Mouse (Mus musculus) liver, embryonic 15.5 days (tissue): ENCODE measurements around the gene Gm45213. TPM values are rescaled to one million over a fixed set of nuclear protein-coding genes. Genes with fewer than 3 reads are reported as not detected.

ENCODE experiments used
- ATAC-seq: fragments of 200-750 bp; cut with Nextera tagmentation; 2 replicates; pipeline ENCODE4 v1.8.0; 2017; ENCODE audit warnings: moderate number of reproducible peaks, mild to moderate bottlenecking, moderate library complexity; ENCODE audit not compliant: insufficient read depth
- H3K27ac ChIP-seq: fragments of 300-500 bp; sonication (generic); replicated peaks from 2 replicates; pipeline ENCODE4 v1.5.1; 2015; ENCODE audit warnings: mild to moderate bottlenecking, inconsistent platforms
- H3K27me3 ChIP-seq: fragments of 300-500 bp; sonication (generic); 2 replicates; pipeline ENCODE4 v1.6.1; 2015; ENCODE audit warnings: mild to moderate bottlenecking, inconsistent platforms
- H3K36me3 ChIP-seq: fragments of 300-500 bp; sonication (generic); replicated peaks from 2 replicates; pipeline ENCODE4 v1.6.1; 2015; ENCODE audit warnings: moderate library complexity, mild to moderate bottlenecking, inconsistent platforms
- H3K4me1 ChIP-seq: fragments of 300-500 bp; sonication (generic); replicated peaks from 2 replicates; pipeline ENCODE4 v1.6.1; 2015; ENCODE audit warnings: inconsistent platforms
- H3K4me2 ChIP-seq: fragments of 300-500 bp; sonication (generic); 2 replicates; pipeline ENCODE4 v1.6.1; 2015; ENCODE audit warnings: moderate library complexity, mild to moderate bottlenecking, inconsistent platforms
- H3K4me3 ChIP-seq: fragments of 300-500 bp; sonication (generic); replicated peaks from 2 replicates; pipeline ENCODE4 v1.5.1; 2015; ENCODE audit warnings: mild to moderate bottlenecking, inconsistent platforms
- H3K9ac ChIP-seq: fragments of 300-500 bp; sonication (generic); 2 replicates; pipeline ENCODE4 v1.6.1; 2015; ENCODE audit warnings: moderate library complexity, mild to moderate bottlenecking, inconsistent platforms
- H3K9me3 ChIP-seq: fragments of 300-500 bp; sonication (generic); replicated peaks from 2 replicates; pipeline ENCODE4 v1.6.1; 2016; ENCODE audit warnings: inconsistent platforms
- WGBS: fragments of 180-500 bp; shearing (Covaris S2); methylation state at CpG from one replicate; pipeline ENCODE4 v1.1.7; 2015; ENCODE audit warnings: mixed read lengths; ENCODE audit not compliant: insufficient replicate concordance; 5-methylcytosine and 5-hydroxymethylcytosine counted together
- polyA plus RNA-seq: library from polyadenylated mRNA; unstranded; fragments of >200 nt; fragmentation: Nextera tagmentation; extraction: Ambion mirVana; gene quantifications from 2 replicates; pipeline ENCODE4 v1.2.1, GENCODE M21; 2015

Gm45213 gene
- polyA plus RNA-seq, 1 experiment from 2014 or later, result not detected

DNA sequence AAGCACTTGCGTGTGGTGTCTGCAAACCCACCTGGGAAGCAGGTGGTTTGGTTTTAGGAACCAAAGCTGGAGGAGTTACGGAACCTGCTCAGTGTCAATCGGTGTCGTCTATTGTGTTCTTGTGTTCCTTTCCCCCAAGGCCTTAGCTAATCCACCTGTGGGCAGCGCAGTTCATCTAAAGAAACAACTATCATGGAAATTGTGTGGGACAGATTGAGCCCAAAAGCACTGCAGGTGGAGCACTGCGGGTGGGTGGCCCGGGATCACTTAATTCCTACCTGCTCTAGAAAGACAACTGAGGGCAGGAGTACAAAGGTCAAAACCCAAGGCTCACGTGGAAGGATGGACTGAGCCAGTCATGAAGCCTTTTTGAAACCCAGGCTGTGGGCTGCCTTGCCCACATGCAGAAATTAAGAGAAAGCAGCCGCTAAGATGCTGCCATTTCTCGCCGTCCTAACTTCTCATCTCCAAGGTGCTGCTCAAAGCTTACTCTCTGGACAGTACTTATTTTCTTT is 47.3 kb downstream of the Gm45213 start:
- H3K36me3 ChIP-seq, result peaks cover 56% of the 10 kb centered on the region
- 81% methylated on average over 11 of the region's 11 CpGs for WGBS

DNA sequence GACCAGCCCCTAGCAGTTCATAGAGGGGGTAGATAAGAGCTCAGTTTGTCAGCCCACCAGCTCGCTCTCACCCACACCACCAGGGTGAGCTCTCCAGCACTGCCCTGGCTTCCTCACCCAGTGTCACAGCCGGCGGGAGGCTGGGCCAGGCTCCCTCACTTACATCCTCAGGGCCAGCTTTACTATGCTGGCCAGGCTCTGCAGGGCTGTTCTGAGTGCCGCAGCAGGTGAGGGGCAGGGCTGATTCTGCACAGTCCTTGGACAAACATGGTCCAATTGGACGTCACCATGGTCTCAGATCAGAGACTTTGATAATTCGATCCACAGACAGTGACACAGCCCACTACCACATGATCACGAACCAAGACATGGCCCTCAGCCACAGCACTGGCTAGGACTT is 48.2 kb downstream of the Gm45213 start:
- Histone ChIP-seq H3K4me3 (no peak overlapping the region), H3K36me3 (peaks cover 48% of the 10 kb centered on the region), H3K9me3 (no peaks in the 10 kb centered on the region), H3K27ac (no peak overlapping the region), H3K27me3 (no peaks in the 10 kb centered on the region), H3K4me1 (no peaks in the 10 kb centered on the region), H3K9ac (no peak overlapping the region), H3K4me2 (no peak overlapping the region)
- ATAC-seq, result no peak
- WGBS, result 66% methylated on average over 7 of the region's 7 CpGs

More for the DNA sequence above, 47.3 kb downstream of the Gm45213 start:
- ATAC-seq, result no peak
- no peak overlapping the region for H3K4me3 ChIP-seq
- no peak overlapping the region for H3K27ac ChIP-seq
- H3K27me3 ChIP-seq, result no peaks in the 10 kb centered on the region
- H3K4me1 ChIP-seq, result no peaks in the 10 kb centered on the region
- H3K9ac ChIP-seq, result no peak overlapping the region
- no peak overlapping the region for H3K4me2 ChIP-seq
- no peaks in the 10 kb centered on the region for H3K9me3 ChIP-seq

DNA sequence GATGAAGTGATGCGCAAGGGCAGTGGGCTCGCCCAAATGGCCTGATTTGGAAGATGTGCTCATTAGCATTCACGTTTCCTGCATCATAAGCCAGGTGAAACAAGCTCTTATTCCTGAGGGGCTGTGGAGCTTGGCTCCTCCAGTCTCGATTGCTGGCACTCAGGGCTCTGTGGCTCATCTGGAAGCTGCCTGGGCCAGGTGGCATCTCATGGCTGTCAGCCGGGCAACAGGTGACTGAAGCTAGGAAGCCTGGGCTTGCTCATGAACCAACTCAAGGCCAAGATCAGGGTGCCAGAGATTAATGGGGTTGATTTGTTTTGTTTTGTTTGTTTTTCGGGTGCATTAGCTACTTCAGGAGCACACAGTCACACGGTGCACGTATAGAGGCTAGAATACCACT is 49.3 kb downstream of the Gm45213 start:
- no peaks in the 10 kb centered on the region for H3K27me3 ChIP-seq
- peaks cover 37% of the 10 kb centered on the region for H3K36me3 ChIP-seq
- H3K4me3 ChIP-seq, result no peak overlapping the region
- ATAC-seq, result no peak
- H3K9ac ChIP-seq, result no peak overlapping the region
- no peaks in the 10 kb centered on the region for H3K4me1 ChIP-seq
- H3K4me2 ChIP-seq, result no peak overlapping the region
- no peak overlapping the region for H3K27ac ChIP-seq
- WGBS, result 67% methylated on average over 8 of the region's 8 CpGs
- no peaks in the 10 kb centered on the region for H3K9me3 ChIP-seq

DNA sequence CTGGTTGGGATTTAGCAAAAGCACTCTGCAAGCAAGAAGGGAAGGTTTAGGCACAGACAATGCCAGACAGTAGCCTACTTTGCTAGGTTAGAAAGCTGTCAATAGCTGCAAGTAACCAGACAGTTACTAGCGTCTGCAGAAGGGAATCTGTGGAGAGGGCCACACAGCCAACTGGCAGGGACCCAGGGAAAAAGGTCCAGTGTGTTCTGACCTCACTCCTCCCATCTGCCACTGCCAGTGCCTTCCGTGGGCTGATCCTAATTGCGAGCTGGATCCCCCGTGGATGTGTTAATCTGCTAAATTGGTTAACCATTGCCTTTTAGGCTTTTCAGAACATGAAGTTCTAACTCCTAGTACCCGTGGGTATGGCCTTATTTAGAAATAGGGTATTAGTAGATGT is 50.7 kb downstream of the Gm45213 start:
- Histone ChIP-seq H3K27ac (no peak overlapping the region), H3K4me3 (no peak overlapping the region), H3K4me1 (no peaks in the 10 kb centered on the region), H3K27me3 (no peaks in the 10 kb centered on the region), H3K9me3 (no peaks in the 10 kb centered on the region), H3K36me3 (peaks cover 24% of the 10 kb centered on the region), H3K9ac (no peak overlapping the region), H3K4me2 (no peak overlapping the region)
- WGBS, result 60% methylated on average over 5 of the region's 5 CpGs
- ATAC-seq, result no peak

DNA sequence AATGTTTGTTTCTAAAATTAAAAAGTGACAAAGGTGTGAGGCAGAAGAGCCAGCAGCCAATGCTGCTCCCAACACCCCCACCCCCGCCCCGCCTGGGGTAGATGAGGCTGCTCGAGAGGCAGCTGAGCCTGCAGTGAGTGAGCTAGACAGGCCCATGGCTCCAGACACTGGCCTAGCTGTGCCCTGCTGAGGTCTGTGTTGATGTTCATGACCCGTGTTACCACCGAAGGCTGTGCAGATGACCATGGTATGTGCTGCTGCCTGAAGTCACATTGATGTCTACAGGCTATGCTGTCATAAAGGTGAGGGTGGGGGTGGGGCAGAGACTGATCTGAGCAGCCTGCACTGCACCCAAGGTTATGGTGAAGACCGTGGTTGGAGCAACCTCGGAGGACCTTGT is 55.4 kb downstream of the Gm45213 start:
- Histone ChIP-seq H3K9me3 (no peaks in the 10 kb centered on the region), H3K36me3 (no peaks in the 10 kb centered on the region)
- no peak for ATAC-seq

DNA sequence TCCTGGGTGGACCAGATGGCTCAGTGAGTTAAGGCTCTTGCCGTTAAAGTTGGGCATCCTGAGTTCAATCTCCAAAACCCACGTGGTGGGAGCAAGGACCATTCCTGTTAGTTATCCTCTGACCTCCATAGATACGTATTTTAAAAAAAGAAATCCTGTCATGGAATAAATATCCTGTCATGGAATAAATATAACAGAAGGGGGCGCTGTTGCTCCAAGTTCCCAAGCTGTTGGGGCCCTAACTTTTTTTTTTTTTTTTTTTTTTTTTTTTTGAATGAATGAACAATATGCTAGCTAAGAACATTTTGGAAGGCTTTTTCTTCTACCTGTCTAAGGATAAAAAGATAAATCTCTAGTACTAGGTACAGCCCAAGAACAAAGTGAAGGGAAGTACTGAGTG is 58.5 kb downstream of the Gm45213 start:
- no peaks in the 10 kb centered on the region for H3K4me1 ChIP-seq
- H3K4me3 ChIP-seq, result no peak overlapping the region
- H3K9ac ChIP-seq, result no peak overlapping the region
- H3K27ac ChIP-seq, result no peak overlapping the region
- H3K27me3 ChIP-seq, result peaks cover 10% of the 10 kb centered on the region; the same call in 1 of the 2 replicates
- WGBS, result 5% methylated on average over 4 of the region's 4 CpGs
- H3K9me3 ChIP-seq, result no peaks in the 10 kb centered on the region
- ATAC-seq, result no peak
- no peaks in the 10 kb centered on the region for H3K36me3 ChIP-seq
- no peak overlapping the region for H3K4me2 ChIP-seq

More for the DNA sequence above, 55.4 kb downstream of the Gm45213 start:
- H3K4me1 ChIP-seq, result no peaks in the 10 kb centered on the region
- 0 out of 2 replicates have a peak, but pooled peaks cover 5% of the 10 kb centered on the region for H3K27me3 ChIP-seq
- no peak overlapping the region for H3K4me3 ChIP-seq
- WGBS, result 62% methylated on average over 7 of the region's 7 CpGs
- H3K27ac ChIP-seq, result no peak overlapping the region
- H3K4me2 ChIP-seq, result no peak overlapping the region
- no peak overlapping the region for H3K9ac ChIP-seq

DNA sequence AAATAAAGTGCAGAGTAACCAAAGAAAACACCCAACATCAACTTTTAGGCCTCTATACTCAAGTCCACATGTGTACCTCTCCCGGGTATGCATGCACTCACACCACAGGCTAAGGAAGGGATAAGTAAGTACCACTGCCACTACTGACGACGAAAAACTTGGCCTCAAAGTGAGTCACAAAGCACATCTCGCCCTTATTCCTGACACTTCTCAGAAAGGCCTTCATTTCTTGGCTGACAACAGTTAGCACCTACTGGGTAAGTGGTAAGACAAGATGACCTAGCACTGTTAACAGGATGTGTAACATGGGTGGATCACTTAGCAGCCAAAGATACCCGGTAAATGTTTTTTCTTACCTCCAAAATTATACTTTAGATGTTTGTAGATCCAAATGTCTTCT is 61.1 kb downstream of the Gm45213 start:
- peaks cover 12% of the 10 kb centered on the region for H3K4me1 ChIP-seq
- H3K27me3 ChIP-seq, result peaks cover 18% of the 10 kb centered on the region
- no peak overlapping the region for H3K4me3 ChIP-seq
- H3K36me3 ChIP-seq, result no peaks in the 10 kb centered on the region
- no peak for ATAC-seq
- H3K9me3 ChIP-seq, result no peaks in the 10 kb centered on the region
- H3K27ac ChIP-seq, result no peak overlapping the region
- H3K9ac ChIP-seq, result no peak overlapping the region
- 67% methylated on average over 5 of the region's 5 CpGs for WGBS
- H3K4me2 ChIP-seq, result no peak overlapping the region

DNA sequence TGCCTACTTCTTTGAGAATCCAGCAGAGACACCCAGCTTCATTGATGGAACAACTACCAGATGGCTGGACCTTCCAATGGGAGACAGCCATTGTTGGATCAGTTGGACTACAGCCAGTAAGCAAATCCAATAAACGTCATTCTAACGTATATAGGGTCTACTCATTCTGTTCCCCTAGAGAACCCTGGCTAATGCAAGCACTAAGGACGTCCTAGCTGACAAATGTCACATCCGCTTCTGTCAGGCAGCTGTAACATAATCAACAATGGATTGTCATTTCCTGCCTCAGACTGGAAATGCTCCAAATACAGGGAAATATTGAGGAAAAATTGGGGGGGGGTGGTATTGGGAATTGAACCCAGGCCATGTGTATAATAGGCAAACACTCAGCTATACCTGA is 62.4 kb downstream of the Gm45213 start:
- Histone ChIP-seq H3K9ac (no peak overlapping the region), H3K4me2 (no peak overlapping the region), H3K27me3 (peaks cover 14% of the 10 kb centered on the region), H3K36me3 (no peaks in the 10 kb centered on the region), H3K4me1 (peaks cover 20% of the 10 kb centered on the region), H3K9me3 (no peaks in the 10 kb centered on the region), H3K4me3 (no peak overlapping the region), H3K27ac (no peak overlapping the region)
- no peak for ATAC-seq
- 53% methylated on average over 4 of the region's 4 CpGs for WGBS

DNA sequence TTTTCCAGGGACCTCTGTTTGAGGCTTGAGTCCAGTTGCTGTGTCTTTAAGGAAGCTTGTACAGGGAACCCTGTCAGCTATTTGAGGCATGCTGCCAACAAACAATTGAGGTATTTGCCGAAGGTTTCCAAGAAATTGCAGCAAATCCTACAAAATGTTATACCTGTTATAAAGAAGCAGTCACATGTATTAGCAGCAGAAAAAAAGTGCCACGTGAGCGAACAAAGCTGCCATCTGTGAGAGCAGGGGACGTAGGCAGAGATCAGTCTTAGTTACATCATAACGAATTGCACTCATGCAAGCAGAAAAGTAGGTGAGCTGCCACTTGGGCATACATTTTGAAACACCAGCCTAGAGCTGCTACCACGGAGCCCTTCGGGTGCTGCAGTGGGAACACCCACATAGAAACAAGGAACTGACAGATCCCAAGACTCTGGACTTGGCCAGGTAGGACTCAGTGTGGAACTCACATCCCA is 63.2 kb downstream of the Gm45213 start:
- no peaks in the 10 kb centered on the region for H3K36me3 ChIP-seq
- no peak overlapping the region for H3K4me2 ChIP-seq
- no peak overlapping the region for H3K4me3 ChIP-seq
- no peak overlapping the region for H3K27ac ChIP-seq
- H3K4me1 ChIP-seq, result peaks cover 27% of the 10 kb centered on the region
- no peaks in the 10 kb centered on the region for H3K9me3 ChIP-seq
- H3K27me3 ChIP-seq, result peaks cover 14% of the 10 kb centered on the region
- ATAC-seq, result no peak
- no peak overlapping the region for H3K9ac ChIP-seq
- WGBS, result 60% methylated on average over 7 of the region's 7 CpGs

DNA sequence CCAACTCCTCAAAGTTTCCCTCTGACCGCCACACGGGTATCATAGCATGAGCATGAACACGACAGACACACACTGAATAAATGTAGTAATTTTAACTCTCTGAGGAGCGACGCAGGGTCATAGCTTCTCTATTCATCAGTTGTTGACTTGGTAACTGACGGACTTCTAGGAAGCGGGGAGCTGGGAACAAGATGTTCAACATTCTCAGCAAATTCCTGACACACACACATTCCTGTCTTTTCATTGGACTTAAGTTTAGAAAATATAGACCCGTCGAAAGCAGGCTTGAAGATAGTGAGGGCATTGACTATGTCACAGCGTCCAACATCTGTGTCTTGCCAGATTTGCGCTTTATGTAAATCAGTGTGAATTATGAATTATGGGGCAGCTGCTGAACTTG is 63.8 kb downstream of the Gm45213 start:
- Histone ChIP-seq H3K4me1 (peaks cover 33% of the 10 kb centered on the region), H3K36me3 (no peaks in the 10 kb centered on the region), H3K27me3 (peaks cover 14% of the 10 kb centered on the region), H3K4me2 (no peak overlapping the region), H3K9ac (no peak overlapping the region), H3K4me3 (no peak overlapping the region), H3K27ac (no peak overlapping the region), H3K9me3 (no peaks in the 10 kb centered on the region)
- no peak for ATAC-seq
- 73% methylated on average over 11 of the region's 11 CpGs for WGBS

DNA sequence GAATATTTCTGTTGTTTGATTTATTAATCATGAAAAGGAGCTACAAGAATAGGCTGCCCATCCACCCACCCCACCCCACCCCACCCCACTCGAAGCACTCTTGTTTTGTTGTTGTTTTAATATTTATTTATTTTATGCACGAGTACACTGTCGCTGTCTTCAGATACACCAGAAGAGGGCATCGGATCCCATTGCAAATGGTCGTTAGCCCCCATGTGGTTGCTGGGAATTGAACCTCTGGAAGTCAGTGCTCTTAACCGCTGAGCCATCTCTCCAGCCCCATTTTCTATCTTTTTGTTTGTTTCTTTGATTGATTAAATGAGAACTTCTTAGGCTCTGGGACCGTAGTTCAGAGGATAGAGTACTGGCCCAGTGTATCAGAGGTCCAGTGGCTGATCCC is 64.5 kb downstream of the Gm45213 start:
- Histone ChIP-seq H3K27ac (no peak overlapping the region), H3K9ac (no peak overlapping the region), H3K36me3 (no peaks in the 10 kb centered on the region), H3K27me3 (peaks cover 14% of the 10 kb centered on the region), H3K9me3 (no peaks in the 10 kb centered on the region), H3K4me3 (no peak overlapping the region), H3K4me2 (peak overlapping the region; percentile 99), H3K4me1 (peaks cover 39% of the 10 kb centered on the region)
- 12% methylated on average over 7 of the region's 7 CpGs for WGBS
- ATAC-seq, result no peak
